Mouse (Mus musculus) neutrophil, adult 65 days (primary cell): ENCODE measurements around the gene Tmem129. TPM values are rescaled to one million over a fixed set of nuclear protein-coding genes. Genes with fewer than 3 reads are reported as not detected.

Experiments
- total RNA-seq: library from RNA; stranded (reverse); gene quantifications from 2 replicates; pipeline ENCODE4 v1.2.4, GENCODE M21; 2023

Tmem129 gene
- 5.7 and 8.0 TPM in 2 replicates for total RNA-seq

GRCm38 (mm10) chr5:33657787-33658663 lies at the start of gene Tmem129, which contains the start of gene Tacc3:
Tmem129 (minus strand) TSS chr5:33658416.
Tacc3 (plus strand) TSS chr5:33658128.

GRCm38 (mm10) chr5:33651921-33652782 lies 6.1 kb downstream of the Tmem129 start, which contains the start of gene Slbp:
Slbp (minus strand) TSS chr5:33652574.

GRCm38 (mm10) chr5:33629301-33629987 lies 28.8 kb downstream of the Tmem129 start, which contains the start of the genes Fam53a and Gm9903:
Fam53a (minus strand) TSS chr5:33629635.
Gm9903 (plus strand) TSS chr5:33629925.

Other genes with a start within 250 kb of the Tmem129 start
- gene Nkx1-1, start 224.4 kb downstream of the Tmem129 start, total RNA-seq: not detected in 2 replicates
- 5.5 and 6.4 TPM in 2 replicates for gene Fam53a, start 28.8 kb downstream of the Tmem129 start, total RNA-seq
- gene Gm9903, start 28.5 kb downstream of the Tmem129 start, total RNA-seq: not detected in 2 replicates
- 84.9 and 98.5 TPM in 2 replicates for gene Slbp, start 5.8 kb downstream of the Tmem129 start, total RNA-seq
- gene Tacc3, start 288 bp downstream of the Tmem129 start, total RNA-seq: 60.0 and 66.8 TPM in 2 replicates
- gene Fgfr3, start 63.3 kb upstream of the Tmem129 start, total RNA-seq: 0.41 TPM in 1 of 2 replicates, not detected in the other
- gene Letm1, start 124.4 kb upstream of the Tmem129 start, total RNA-seq: 31.1 and 42.5 TPM in 2 replicates
- gene Nsd2, start 162.3 kb upstream of the Tmem129 start, total RNA-seq: 52.8 and 71.2 TPM in 2 replicates